Mouse (Mus musculus) MEL (cell line): ENCODE results near the gene Lime1. TPM values are rescaled to one million over a fixed set of nuclear protein-coding genes. Genes with fewer than 3 reads are reported as not detected.

Experiments
- DNase-seq: peaks from one replicate; pipeline ENCODE4 v3.0.0; 2011; ENCODE audit warnings: low read depth, low spot score
- H3K27ac ChIP-seq: 2 replicates; pipeline ENCODE4 v1.5.1; 2012; ENCODE audit warnings: low read depth, mild to moderate bottlenecking, control low read depth, low read length, moderate library complexity; ENCODE audit not compliant: control insufficient read depth
- H3K27me3 ChIP-seq, 2 experiments: fragments of 150-350 bp in 1 of 2; sonication (generic) in 1 of 2; 2 replicates each; pipeline ENCODE4 v1.6.1; 2012; ENCODE audit warnings: low read length in 2 of 2, mild to moderate bottlenecking in 2 of 2, improper control_type of control experiment in 1 of 2, moderate library complexity in 1 of 2; ENCODE audit not compliant: insufficient read depth in 2 of 2, control insufficient read depth in 1 of 2
- H3K36me3 ChIP-seq, 2 experiments: 2 replicates each; pipeline ENCODE4 v1.6.1; 2012 to 2014; ENCODE audit warnings: low read length in 2 of 2, improper control_type of control experiment in 1 of 2, inconsistent platforms in 1 of 2, mild to moderate bottlenecking in 1 of 2; ENCODE audit not compliant: insufficient read depth in 2 of 2, control insufficient read depth in 1 of 2
- H3K4me1 ChIP-seq, 2 experiments: fragments of 150-350 bp in 1 of 2; sonication (generic) in 1 of 2; 2 replicates each; pipeline ENCODE4 v1.6.1; 2012; ENCODE audit warnings: low read length in 2 of 2, improper control_type of control experiment in 1 of 2, mild to moderate bottlenecking in 1 of 2; ENCODE audit not compliant: insufficient read depth in 2 of 2, control insufficient read depth in 1 of 2
- H3K4me3 ChIP-seq, 2 experiments: fragments of 150-350 bp in 1 of 2; sonication (generic) in 1 of 2; 2 replicates each; pipeline ENCODE4 v1.5.1; 2012; ENCODE audit warnings: low read depth in 2 of 2, low read length in 2 of 2, mild to moderate bottlenecking in 2 of 2, moderate library complexity in 2 of 2, control low read depth in 1 of 2, improper control_type of control experiment in 1 of 2; ENCODE audit not compliant: control insufficient read depth in 1 of 2, insufficient read depth in 1 of 2
- H3K79me2 ChIP-seq: 2 replicates; pipeline ENCODE4 v1.6.1; 2012; ENCODE audit warnings: mild to moderate bottlenecking, low read length, moderate library complexity; ENCODE audit not compliant: control insufficient read depth, poor library complexity, insufficient read depth
- H3K9ac ChIP-seq: 2 replicates; pipeline ENCODE4 v1.6.1; 2012; ENCODE audit warnings: low read depth, mild to moderate bottlenecking, control low read depth, low read length, moderate library complexity; ENCODE audit not compliant: control insufficient read depth, poor library complexity, severe bottlenecking
- H3K9me3 ChIP-seq: fragments of 150-350 bp; sonication (generic); replicated peaks from 2 replicates; pipeline ENCODE4 v1.6.1; 2012; ENCODE audit warnings: mild to moderate bottlenecking, low read length, improper control_type of control experiment, moderate library complexity; ENCODE audit not compliant: insufficient read depth
- BHLHE40 ChIP-seq: IDR thresholded peaks from 2 replicates; pipeline ENCODE4 v1.6.1; 2012; ENCODE audit warnings: low read depth, mild to moderate bottlenecking, inconsistent platforms, low read length, improper control_type of control experiment, borderline replicate concordance
- CHD1 ChIP-seq: IDR thresholded peaks from 2 replicates; pipeline ENCODE4 v1.6.1; 2012; ENCODE audit warnings: low read depth, mild to moderate bottlenecking, inconsistent platforms, low read length, improper control_type of control experiment
- CHD2 ChIP-seq: IDR thresholded peaks from 2 replicates; pipeline ENCODE4 v1.6.1; 2011; ENCODE audit warnings: low read length, improper control_type of control experiment
- CTCF ChIP-seq, 3 experiments: IDR thresholded peaks in 2 of 3; conservative IDR thresholded peaks in 1 of 3; 2 replicates each; pipeline ENCODE4 v1.5.1; 2011 to 2012; ENCODE audit warnings: low read length in 3 of 3, low read depth in 2 of 3, mild to moderate bottlenecking in 2 of 3, improper control_type of control experiment in 1 of 3, inconsistent platforms in 1 of 3, mixed read lengths in 1 of 3, moderate library complexity in 1 of 3; ENCODE audit not compliant: control insufficient read depth in 1 of 3, insufficient read depth in 1 of 3, poor library complexity in 1 of 3, severe bottlenecking in 1 of 3
- E2F4 ChIP-seq: IDR thresholded peaks from 2 replicates; pipeline ENCODE4 v1.6.1; 2011; ENCODE audit warnings: low read depth, low read length, improper control_type of control experiment, borderline replicate concordance
- ELF1 ChIP-seq: IDR thresholded peaks from 2 replicates; pipeline ENCODE4 v1.6.1; 2014; ENCODE audit warnings: low read depth, mild to moderate bottlenecking, inconsistent platforms, low read length, improper control_type of control experiment, moderate library complexity
- EP300 ChIP-seq, 2 experiments: IDR thresholded peaks; 2 replicates each; pipeline ENCODE4 v1.6.1; 2011; ENCODE audit warnings: improper control_type of control experiment in 2 of 2, low read length in 2 of 2, low read depth in 1 of 2, mild to moderate bottlenecking in 1 of 2
- ETS1 ChIP-seq: IDR thresholded peaks from 2 replicates; pipeline ENCODE4 v1.6.1; 2012; ENCODE audit warnings: low read depth, mild to moderate bottlenecking, inconsistent platforms, low read length, improper control_type of control experiment, moderate library complexity
- GABPA ChIP-seq: IDR thresholded peaks from 2 replicates; pipeline ENCODE4 v1.6.1; 2012; ENCODE audit warnings: low read depth, mild to moderate bottlenecking, inconsistent platforms, low read length, improper control_type of control experiment, moderate library complexity
- GATA1 ChIP-seq: IDR thresholded peaks from 2 replicates; pipeline ENCODE4 v1.6.1; 2011; ENCODE audit warnings: low read depth, low read length, improper control_type of control experiment
- HCFC1 ChIP-seq: IDR thresholded peaks from 2 replicates; pipeline ENCODE4 v1.6.1; 2012; ENCODE audit warnings: low read depth, mild to moderate bottlenecking, inconsistent platforms, low read length, improper control_type of control experiment, moderate library complexity
- JUND ChIP-seq: IDR thresholded peaks from 2 replicates; pipeline ENCODE4 v1.6.1; 2011; ENCODE audit warnings: low read depth, mild to moderate bottlenecking, improper control_type of control experiment, low read length
- MAFK ChIP-seq: IDR thresholded peaks from 2 replicates; pipeline ENCODE4 v1.6.1; 2011; ENCODE audit warnings: low read depth, mild to moderate bottlenecking, low read length, improper control_type of control experiment, borderline replicate concordance
- MAX ChIP-seq: IDR thresholded peaks from 2 replicates; pipeline ENCODE4 v1.6.1; 2011; ENCODE audit warnings: low read length, improper control_type of control experiment
- MAZ ChIP-seq: IDR thresholded peaks from 2 replicates; pipeline ENCODE4 v1.6.1; 2012; ENCODE audit warnings: low read depth, mild to moderate bottlenecking, inconsistent platforms, low read length, improper control_type of control experiment
- MEF2A ChIP-seq: IDR thresholded peaks from 2 replicates; pipeline ENCODE4 v1.6.1; 2014; ENCODE audit warnings: low read depth, mild to moderate bottlenecking, inconsistent platforms, low read length, improper control_type of control experiment; ENCODE audit not compliant: poor library complexity, insufficient replicate concordance, severe bottlenecking; ENCODE audit errors: extremely low read depth
- MXI1 ChIP-seq: IDR thresholded peaks from 2 replicates; pipeline ENCODE4 v1.6.1; 2011; ENCODE audit warnings: mild to moderate bottlenecking, low read depth, low read length, improper control_type of control experiment
- MYB ChIP-seq: IDR thresholded peaks from 2 replicates; pipeline ENCODE4 v1.6.1; 2011; ENCODE audit warnings: mild to moderate bottlenecking, low read depth, low read length, improper control_type of control experiment
- MYC ChIP-seq: IDR thresholded peaks from 2 replicates; pipeline ENCODE4 v1.6.1; 2011; ENCODE audit warnings: low read depth, mild to moderate bottlenecking, low read length, improper control_type of control experiment, moderate library complexity
- NELFE ChIP-seq: IDR thresholded peaks from 2 replicates; pipeline ENCODE4 v1.6.1; 2011; ENCODE audit warnings: low read depth, low read length, improper control_type of control experiment
- NRF1 ChIP-seq: IDR thresholded peaks from 2 replicates; pipeline ENCODE4 v1.6.1; 2014; ENCODE audit warnings: low read depth, mild to moderate bottlenecking, inconsistent platforms, low read length, improper control_type of control experiment, moderate library complexity; ENCODE audit not compliant: poor library complexity, insufficient read depth, severe bottlenecking
- POLR2A ChIP-seq, 2 experiments: IDR thresholded peaks; 2 replicates each; pipeline ENCODE4 v1.6.1; 2011 to 2012; ENCODE audit warnings: low read length in 2 of 2, mild to moderate bottlenecking in 2 of 2, control low read depth in 1 of 2, improper control_type of control experiment in 1 of 2, low read depth in 1 of 2, moderate library complexity in 1 of 2; ENCODE audit not compliant: control insufficient read depth in 1 of 2, insufficient read depth in 1 of 2, poor library complexity in 1 of 2
- POLR2AphosphoS2 ChIP-seq: IDR thresholded peaks from 2 replicates; pipeline ENCODE4 v1.6.1; 2011; ENCODE audit warnings: low read length, improper control_type of control experiment
- POLR2AphosphoS5 ChIP-seq: IDR thresholded peaks from 2 replicates; pipeline ENCODE4 v1.6.1; 2012; ENCODE audit warnings: low read depth, borderline replicate concordance, mild to moderate bottlenecking, inconsistent platforms, low read length, moderate library complexity, mixed read lengths
- RAD21 ChIP-seq: IDR thresholded peaks from 2 replicates; pipeline ENCODE4 v1.6.1; 2011; ENCODE audit warnings: mild to moderate bottlenecking, low read depth, low read length, improper control_type of control experiment
- RCOR1 ChIP-seq: IDR thresholded peaks from 2 replicates; pipeline ENCODE4 v1.6.1; 2012; ENCODE audit warnings: low read depth, mild to moderate bottlenecking, inconsistent platforms, low read length, improper control_type of control experiment
- SIN3A ChIP-seq: IDR thresholded peaks from 2 replicates; pipeline ENCODE4 v1.6.1; 2012; ENCODE audit warnings: low read length, improper control_type of control experiment, inconsistent platforms
- SMC3 ChIP-seq: IDR thresholded peaks from 2 replicates; pipeline ENCODE4 v1.6.1; 2011; ENCODE audit warnings: low read depth, low read length, improper control_type of control experiment
- TAL1 ChIP-seq: IDR thresholded peaks from 2 replicates; pipeline ENCODE4 v1.6.1; 2012; ENCODE audit warnings: mild to moderate bottlenecking, inconsistent platforms, low read length, moderate library complexity, mixed read lengths
- TBP ChIP-seq: IDR thresholded peaks from 2 replicates; pipeline ENCODE4 v1.8.0; 2011; ENCODE audit warnings: low read depth, low read length, improper control_type of control experiment
- TCF12 ChIP-seq: IDR thresholded peaks from 2 replicates; pipeline ENCODE4 v1.6.1; 2014; ENCODE audit warnings: low read depth, mild to moderate bottlenecking, inconsistent platforms, low read length, improper control_type of control experiment, moderate library complexity
- UBTF ChIP-seq: IDR thresholded peaks from 2 replicates; pipeline ENCODE4 v1.6.1; 2012; ENCODE audit warnings: low read depth, mild to moderate bottlenecking, inconsistent platforms, low read length, improper control_type of control experiment, moderate library complexity, borderline replicate concordance; ENCODE audit not compliant: insufficient read depth
- USF1 ChIP-seq: IDR thresholded peaks from 2 replicates; pipeline ENCODE4 v1.6.1; 2014; ENCODE audit warnings: low read depth, mild to moderate bottlenecking, inconsistent platforms, low read length, improper control_type of control experiment, moderate library complexity
- USF2 ChIP-seq, 2 experiments: IDR thresholded peaks; 2 replicates each; pipeline ENCODE4 v1.6.1; 2011 to 2012; ENCODE audit warnings: improper control_type of control experiment in 2 of 2, low read length in 2 of 2, borderline replicate concordance in 1 of 2, inconsistent platforms in 1 of 2, low read depth in 1 of 2, mild to moderate bottlenecking in 1 of 2; ENCODE audit not compliant: insufficient read depth in 1 of 2
- ZC3H11A ChIP-seq: IDR thresholded peaks from 2 replicates; pipeline ENCODE4 v1.6.1; 2012; ENCODE audit warnings: low read depth, mild to moderate bottlenecking, inconsistent platforms, low read length, improper control_type of control experiment
- ZKSCAN1 ChIP-seq: IDR thresholded peaks from 2 replicates; pipeline ENCODE4 v1.6.1; 2012; ENCODE audit warnings: low read depth, mild to moderate bottlenecking, inconsistent platforms, low read length, improper control_type of control experiment, moderate library complexity
- ZMIZ1 ChIP-seq: IDR thresholded peaks from 2 replicates; pipeline ENCODE4 v1.6.1; 2012; ENCODE audit warnings: low read depth, mild to moderate bottlenecking, inconsistent platforms, low read length, improper control_type of control experiment, moderate library complexity
- ZNF384 ChIP-seq: IDR thresholded peaks from 2 replicates; pipeline ENCODE4 v1.6.1; 2012; ENCODE audit warnings: low read depth, mild to moderate bottlenecking, inconsistent platforms, low read length, improper control_type of control experiment
- polyA plus RNA-seq, 2 experiments: library from polyadenylated mRNA; stranded (reverse) in 1 of 2; unstranded in 1 of 2; fragments of >175 nt in 1 of 2; fragments of >200 nt in 1 of 2; gene quantifications; 2 replicates each; pipeline versions ENCODE4 v1.2.1 to v1.2.4; 2012; ENCODE audit warnings: low replicate concordance in 2 of 2, low read depth in 1 of 2; ENCODE audit not compliant: insufficient read length in 2 of 2, insufficient read depth in 1 of 2, missing spikeins in 1 of 2
- total RNA-seq: library from RNA; depleted of rRNA; stranded (reverse); fragments of 300-350 nt; gene quantifications from 2 replicates; pipeline ENCODE4 v1.2.3, GENCODE M21; 2012

The Lime1 gene
- total and polyA plus RNA-seq, 3 experiments = 18.7 to 27.4 TPM; not detected in 1

DNA sequence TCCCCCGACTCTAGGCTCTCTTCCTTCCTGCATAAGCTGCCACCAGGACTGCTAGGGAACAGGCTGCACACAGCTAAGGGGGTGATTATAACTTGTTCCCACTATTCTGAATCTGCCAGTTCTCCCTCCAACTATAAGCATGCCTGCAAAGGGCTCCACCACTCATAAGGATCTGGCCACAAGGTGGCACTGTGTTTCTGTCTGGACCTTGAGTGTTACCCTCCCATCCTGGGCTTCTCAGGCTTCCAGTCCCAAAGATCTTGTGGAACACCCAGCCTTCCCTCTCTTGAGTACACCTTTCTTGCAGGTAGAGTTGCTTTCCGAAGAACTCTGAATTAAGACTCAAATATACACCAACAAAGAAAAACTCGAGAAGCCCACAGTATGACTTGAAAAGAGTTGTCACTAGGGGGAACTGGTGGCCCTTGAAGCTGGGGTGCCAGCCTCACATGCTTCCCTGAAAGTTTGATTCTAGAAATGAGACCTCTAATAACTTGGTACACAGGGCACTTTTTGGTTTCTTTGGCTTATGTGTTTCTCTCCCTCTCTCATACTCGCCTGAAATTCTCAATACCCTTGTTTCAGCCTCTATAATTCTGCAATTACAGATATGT lies 12.8 kb downstream of the Lime1 start:
- DNase-seq = peak; percentile 84
- Histone ChIP-seq H3K9ac (no peak overlapping the region), H3K79me2 (no peaks in the 10 kb centered on the region), H3K4me3 (no peak overlapping the region), H3K4me1 (no peaks in the 10 kb centered on the region), H3K27ac (no peak overlapping the region), H3K36me3 (no peaks in the 10 kb centered on the region), H3K9me3 (no peaks in the 10 kb centered on the region), H3K27me3 (no peaks in the 10 kb centered on the region; a peak in 1 of 4 replicates)
- TF ChIP-seq SMC3 = peak; percentile 95
- TF ChIP-seq POLR2AphosphoS5 = no peak
- no peak for TF ChIP-seq RCOR1
- no peak for TF ChIP-seq TBP
- no peak for TF ChIP-seq USF1
- no peak for TF ChIP-seq POLR2AphosphoS2
- TF ChIP-seq USF2 (IDR thresholded peaks at IDR 0.05; ENCODE audit: borderline replicate concordance in 1 of 2, insufficient read depth in 1 of 2, low read depth in 1 of 2, low read length in 2 of 2) = no peak
- no peak for TF ChIP-seq ETS1
- TF ChIP-seq RAD21 = peak; percentile 84
- TF ChIP-seq CTCF (IDR thresholded peaks at IDR 0.05 in 2 of 3, conservative IDR thresholded peaks at IDR 0.05 in 1 of 3; ENCODE audit: control insufficient read depth in 1 of 3, insufficient read depth in 1 of 3, low read depth in 2 of 3, low read length in 3 of 3, poor library complexity in 1 of 3, severe bottlenecking in 1 of 3) = peak; percentile 84 to 88 (median 86)
- TF ChIP-seq EP300 (IDR thresholded peaks at IDR 0.05; ENCODE audit: low read depth in 1 of 2, low read length in 2 of 2) = no peak
- TF ChIP-seq ZNF384 = no peak
- TF ChIP-seq CHD1 = no peak
- TF ChIP-seq NELFE = no peak
- no peak for TF ChIP-seq ZKSCAN1
- TF ChIP-seq JUND = no peak
- no peak for TF ChIP-seq SIN3A
- no peak for TF ChIP-seq BHLHE40
- no peak for TF ChIP-seq TCF12
- no peak for TF ChIP-seq ELF1
- TF ChIP-seq HCFC1 = no peak
- 0 out of 2 replicates have a peak, but pooled peaks have one; percentile 11 for TF ChIP-seq MYC
- no peak for TF ChIP-seq MXI1
- no peak for TF ChIP-seq MAFK
- no peak for TF ChIP-seq NRF1
- no peak for TF ChIP-seq POLR2A (IDR thresholded peaks at IDR 0.05; ENCODE audit: control insufficient read depth in 1 of 2, insufficient read depth in 1 of 2, low read depth in 1 of 2, low read length in 2 of 2, poor library complexity in 1 of 2)
- no peak for TF ChIP-seq MEF2A
- TF ChIP-seq GATA1 = no peak
- no peak for TF ChIP-seq MAX
- TF ChIP-seq ZMIZ1 = no peak
- TF ChIP-seq ZC3H11A = peak; percentile 81
- no peak for TF ChIP-seq CHD2
- no peak for TF ChIP-seq TAL1
- TF ChIP-seq MAZ = no peak
- TF ChIP-seq GABPA = no peak
- no peak for TF ChIP-seq MYB
- TF ChIP-seq UBTF = no peak
- TF ChIP-seq E2F4 = no peak
